Mouse (Mus musculus): Measurements from ENCODE around the gene Sema6d. TPM values are rescaled to one million over a fixed set of nuclear protein-coding genes. Genes with fewer than 3 reads are reported as not detected.

The Sema6d gene
- total RNA-seq, 2 experiments from 2014 or later, result 16.2 to 19.5 TPM

GRCm38 (mm10) chr2:124460956-124461355 is 371.2 kb downstream of the Sema6d start:
- peak; percentile 18 to 22 for DNase-seq
- intact Hi-C loops (cut with DNase I), result no loop called here

- DNase-seq, result no peak
- intact Hi-C loops (cut with DNase I), result no loop called here
These were observed 371.6 kb downstream of the Sema6d start for GRCm38 (mm10) chr2:124461378-124461851.

DNA sequence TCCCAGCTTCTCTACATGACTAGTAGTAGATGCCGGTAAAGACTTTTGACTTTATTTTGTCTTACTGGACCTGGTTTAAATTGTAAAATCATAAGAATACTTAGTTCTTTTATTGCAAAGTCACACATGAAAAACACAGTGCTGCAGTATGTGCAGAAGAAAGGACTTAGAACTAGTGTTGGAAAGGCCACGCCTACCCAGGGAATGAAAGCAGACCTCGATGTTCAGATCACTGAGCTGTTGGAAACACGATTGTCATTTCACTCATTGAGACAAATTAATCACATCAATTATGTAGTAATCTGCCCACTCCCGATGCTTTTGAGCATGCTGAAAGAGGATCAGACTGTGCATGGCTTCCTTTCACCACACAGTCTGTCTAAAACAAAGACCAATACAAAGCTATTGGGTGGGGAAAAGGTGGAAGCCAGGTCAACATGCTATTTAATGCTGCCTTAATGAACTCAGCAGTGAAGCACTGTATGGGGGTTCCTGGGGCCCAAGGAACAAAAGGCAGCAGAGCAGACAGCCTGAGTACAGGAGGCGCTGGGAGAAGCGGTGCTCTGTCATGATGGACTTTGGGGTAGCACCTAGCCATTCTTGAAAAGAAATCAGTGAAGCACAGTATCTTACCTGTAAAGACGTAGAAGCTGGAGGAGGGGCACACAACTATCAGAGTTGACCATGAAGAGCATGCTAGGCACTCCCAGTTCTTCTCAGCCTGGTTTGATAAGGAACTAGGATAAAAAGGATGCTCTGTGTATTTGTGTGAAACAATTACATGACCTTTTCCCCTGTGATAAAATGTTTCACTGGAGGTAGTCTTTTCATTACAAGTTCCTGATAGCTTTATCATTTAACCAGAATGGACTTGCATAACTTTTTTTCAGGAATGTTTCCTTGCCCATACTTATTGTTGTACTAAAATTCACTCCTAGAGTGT is 375.5 kb downstream of the Sema6d start:
- no peak for DNase-seq
- intact Hi-C loops (cut with DNase I), result no loop called here

DNA sequence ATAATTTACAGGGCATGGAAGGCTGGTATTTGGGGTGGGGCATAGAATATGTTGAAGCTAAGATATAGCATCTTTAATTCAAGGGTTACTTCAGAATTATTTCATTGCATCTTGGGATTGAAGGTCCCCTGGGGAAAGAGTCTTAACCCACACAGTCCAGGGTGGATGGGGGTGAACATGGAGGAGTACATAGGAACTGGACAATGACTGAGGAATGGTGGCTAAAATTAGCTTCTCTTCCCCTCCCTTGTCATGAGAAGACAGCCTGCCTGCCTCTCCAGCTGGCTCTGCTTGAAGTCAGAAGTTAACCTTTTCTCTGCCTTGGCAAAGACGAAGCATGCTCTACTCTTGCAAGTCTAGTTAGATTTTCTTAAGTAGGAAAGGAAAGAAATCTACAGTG is 377.7 kb downstream of the Sema6d start:
- DNase-seq, result no peak
- intact Hi-C loops (cut with DNase I), result no loop called here

- no peak for DNase-seq
- intact Hi-C loops (cut with DNase I), result no loop called here
These were observed 380.7 kb downstream of the Sema6d start for GRCm38 (mm10) chr2:124470346-124471042.

DNA sequence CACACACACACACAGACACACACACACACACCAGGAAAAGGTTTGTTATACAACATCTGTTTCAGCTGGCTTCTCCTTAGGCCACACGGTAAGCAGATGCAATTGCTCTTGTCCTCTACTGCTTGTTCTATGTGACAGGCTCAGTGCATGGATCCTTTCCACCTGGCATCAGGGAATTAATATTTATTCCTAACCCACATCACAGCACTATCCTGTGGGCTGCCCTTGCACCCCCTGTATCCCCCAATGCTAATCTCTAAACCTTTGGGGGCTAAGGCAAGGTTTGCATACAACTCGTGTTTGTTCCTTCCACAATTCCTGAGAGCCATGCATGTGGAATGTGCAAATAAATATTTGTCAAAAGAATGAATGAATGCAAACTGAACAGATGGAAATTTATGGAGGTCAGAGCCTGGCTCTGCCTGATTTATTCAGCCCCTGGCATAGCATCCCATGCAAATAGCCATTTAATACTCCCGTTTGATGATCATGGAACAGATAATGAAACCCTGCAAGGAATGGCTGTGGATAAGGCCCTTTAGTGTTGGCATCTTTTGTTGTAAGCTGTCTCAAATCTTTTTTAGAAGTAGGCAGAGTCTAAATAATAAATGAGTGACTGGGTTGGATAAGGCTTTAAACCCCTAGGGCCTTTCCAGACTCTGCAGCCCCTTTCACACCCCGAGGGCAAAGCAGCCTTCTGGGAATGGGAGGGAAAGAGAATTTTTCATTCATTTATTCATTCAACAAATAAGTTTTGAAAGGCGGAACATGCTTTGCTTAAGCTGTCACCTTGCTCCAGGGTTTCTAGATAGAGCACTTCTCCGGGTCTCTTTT is 383.1 kb downstream of the Sema6d start:
- no peak for DNase-seq
- intact Hi-C loops (cut with DNase I), result no loop called here

GRCm38 (mm10) chr2:124477904-124478303 is 388.1 kb downstream of the Sema6d start:
- intact Hi-C loops (cut with DNase I), result no loop called here

GRCm38 (mm10) chr2:124478526-124478925 is 388.8 kb downstream of the Sema6d start:
- no peak for DNase-seq
- intact Hi-C loops (cut with DNase I), result no loop called here

More at GRCm38 (mm10) chr2:124477904-124478303, 388.1 kb downstream of the Sema6d start:
- no peak for DNase-seq

GRCm38 (mm10) chr2:124485761-124486160 is 396.0 kb downstream of the Sema6d start:
- intact Hi-C loops (cut with DNase I), result no loop called here
- no peak for DNase-seq

DNA sequence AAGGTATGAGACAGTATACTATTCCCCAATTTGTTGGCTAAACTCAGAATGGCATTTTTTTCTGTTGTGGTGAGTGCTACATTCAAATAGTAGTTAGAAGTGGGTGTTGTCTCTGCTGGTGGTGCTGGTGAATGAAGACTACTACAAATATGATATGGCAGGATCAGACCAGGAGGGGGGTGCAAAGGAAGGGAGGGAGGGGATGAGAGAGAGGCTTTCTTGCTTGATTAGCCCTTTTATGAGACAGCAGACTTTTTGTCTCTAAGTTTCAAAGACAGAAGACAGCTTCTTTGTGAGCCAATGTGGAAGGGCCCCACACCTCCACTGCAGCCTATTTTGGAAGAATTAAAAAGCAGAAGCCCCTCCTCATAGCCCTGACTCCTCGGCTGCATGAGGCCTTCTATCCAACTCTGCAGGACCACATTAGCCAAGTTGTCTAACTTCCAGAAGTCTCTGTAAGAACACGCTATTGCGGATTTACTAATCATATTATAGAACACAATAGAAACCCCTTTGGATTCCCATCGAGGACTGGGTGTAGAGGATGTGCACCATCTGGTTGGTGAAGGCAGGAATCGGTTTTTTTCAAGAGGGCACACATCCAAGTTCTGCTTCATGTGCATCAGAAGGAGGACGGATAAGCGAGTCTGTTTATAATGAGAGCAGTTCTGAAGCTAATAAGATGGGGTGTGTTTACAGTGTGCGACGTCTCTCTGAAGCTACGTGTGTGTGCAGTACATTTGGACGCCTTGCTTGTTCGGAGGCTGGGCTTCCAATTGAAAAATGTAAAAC is 400.4 kb downstream of the Sema6d start:
- intact Hi-C loops (cut with DNase I), result no loop called here
- no peak for DNase-seq

GRCm38 (mm10) chr2:124495751-124496150 is 406.0 kb downstream of the Sema6d start:
- intact Hi-C loops (cut with DNase I), result no loop called here
- DNase-seq, result no peak

GRCm38 (mm10) chr2:124499670-124500069 is 409.9 kb downstream of the Sema6d start:
- intact Hi-C loops (cut with DNase I), result no loop called here
- DNase-seq, result no peak

- no peak for DNase-seq
- intact Hi-C loops (cut with DNase I), result no loop called here
These were observed 416.2 kb downstream of the Sema6d start for GRCm38 (mm10) chr2:124505784-124506489.

GRCm38 (mm10) chr2:124507804-124508203 is 418.0 kb downstream of the Sema6d start:
- DNase-seq, result no peak
- intact Hi-C loops (cut with DNase I), result no loop called here

DNA sequence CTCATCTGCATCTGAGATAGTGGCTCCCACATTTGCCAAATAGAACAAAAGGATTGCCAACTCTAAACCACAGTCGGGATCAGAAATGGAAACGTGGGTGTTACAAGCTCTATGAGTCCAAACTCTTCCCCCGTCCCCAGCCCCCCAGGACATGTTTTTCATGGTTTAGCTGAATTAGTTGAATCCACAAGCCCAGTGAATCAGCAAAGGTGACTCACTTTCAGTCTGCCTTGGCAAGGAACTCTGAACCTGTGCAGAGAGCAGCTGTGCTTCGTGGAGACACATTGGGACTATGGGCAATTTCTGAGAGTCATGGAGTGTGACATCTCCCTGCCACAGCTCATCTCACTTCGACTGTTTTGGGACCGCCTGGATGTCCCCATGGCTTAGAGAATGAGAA is 419.7 kb downstream of the Sema6d start:
- intact Hi-C loops (cut with DNase I), result no loop called here

DNA sequence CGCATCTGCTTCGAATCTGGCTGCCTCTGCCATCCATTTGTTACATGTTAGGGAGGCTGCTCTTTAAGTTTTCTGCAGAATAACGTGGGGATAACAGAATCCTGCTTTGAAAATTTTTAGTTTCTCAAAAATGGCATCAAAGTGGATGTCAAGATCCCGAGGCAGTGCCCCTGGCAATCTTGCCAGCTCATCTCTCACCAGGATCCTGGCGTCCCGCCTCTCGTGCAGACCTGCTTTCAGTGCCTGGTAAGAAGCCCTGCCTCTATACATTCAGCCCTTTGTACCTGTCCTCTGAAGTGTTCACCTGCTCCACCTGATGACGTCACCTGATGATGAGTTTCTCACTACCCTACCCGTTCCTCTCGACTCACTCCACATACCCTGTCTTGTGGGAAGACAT is 422.1 kb downstream of the Sema6d start:
- no peak for DNase-seq
- intact Hi-C loops (cut with DNase I), result no loop called here

More for the DNA sequence above, 419.7 kb downstream of the Sema6d start:
- no peak for DNase-seq

GRCm38 (mm10) chr2:124522426-124522825 is 432.7 kb downstream of the Sema6d start:
- peak; percentile 65 to 78 for DNase-seq
- intact Hi-C loops (cut with DNase I), result no loop called here

- DNase-seq, result no peak
- intact Hi-C loops (cut with DNase I), result no loop called here
These were observed 433.9 kb downstream of the Sema6d start for GRCm38 (mm10) chr2:124523667-124524066.

- peak in 1 of 2 experiments; percentile 26 for DNase-seq
- intact Hi-C loops (cut with DNase I), result no loop called here
These were observed 434.4 kb downstream of the Sema6d start for GRCm38 (mm10) chr2:124524167-124524566.
